Mouse (Mus musculus): ENCODE data around the gene Jak3. TPM values are rescaled to one million over a fixed set of nuclear protein-coding genes. Genes with fewer than 3 reads are reported as not detected.
A peak's percentile ranks its signal among the peaks of the same experiment; 100 is the strongest.

Gene Jak3
- polyA plus RNA-seq, 1 experiment from 2014 or later: 5.2 TPM

DNA sequence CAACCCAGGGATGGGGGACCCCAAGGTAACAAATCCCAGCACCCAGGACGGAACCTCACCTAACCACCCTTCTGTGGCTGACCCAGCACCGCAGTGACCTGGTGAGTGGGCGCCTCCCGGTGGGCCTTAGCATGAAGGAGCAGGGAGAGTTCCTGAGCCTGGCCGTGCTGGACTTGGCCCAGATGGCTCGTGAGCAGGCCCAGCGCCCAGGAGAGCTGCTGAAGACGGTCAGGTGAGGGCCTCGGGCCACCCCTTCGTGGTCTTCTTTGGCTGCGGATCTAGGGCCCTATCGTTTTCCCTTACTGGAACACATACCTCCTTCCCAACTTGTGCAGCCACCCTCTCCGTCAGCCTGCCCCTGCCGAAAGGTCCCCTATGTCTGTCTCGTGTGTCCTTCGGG lies 3.0 kb downstream of the Jak3 start:
- Histone ChIP-seq H3K4me3 (ENCODE audit: low read length) (peak overlapping the region; percentile 28), H3K27me3 (ENCODE audit: control insufficient read depth, insufficient read depth, low read length) (peaks cover 85% of the 10 kb centered on the region), H3K27ac (ENCODE audit: low read depth, low read length) (no peak overlapping the region), H3K4me1 (ENCODE audit: control insufficient read depth, insufficient read depth, low read length) (peaks cover 21% of the 10 kb centered on the region; the same call in 1 of the 2 replicates), H3K36me3 (ENCODE audit: control insufficient read depth, insufficient read depth, low read length) (no peaks in the 10 kb centered on the region), H3K9ac (ENCODE audit: low read depth, low read length) (no peak overlapping the region; the same call in 1 of the 2 replicates), H3K4me2 (replicated peaks; ENCODE audit: low read depth, low read length) (peak overlapping the region; percentile 42; the same call in 1 of the 2 replicates), H3K9me3 (ENCODE audit: control insufficient read depth, low read length) (no peaks in the 10 kb centered on the region)
- no peak for ATAC-seq (ENCODE audit: low FRiP score, low TSS enrichment)
- WGBS: 17% methylated on average over 16 of the region's 16 CpGs

DNA sequence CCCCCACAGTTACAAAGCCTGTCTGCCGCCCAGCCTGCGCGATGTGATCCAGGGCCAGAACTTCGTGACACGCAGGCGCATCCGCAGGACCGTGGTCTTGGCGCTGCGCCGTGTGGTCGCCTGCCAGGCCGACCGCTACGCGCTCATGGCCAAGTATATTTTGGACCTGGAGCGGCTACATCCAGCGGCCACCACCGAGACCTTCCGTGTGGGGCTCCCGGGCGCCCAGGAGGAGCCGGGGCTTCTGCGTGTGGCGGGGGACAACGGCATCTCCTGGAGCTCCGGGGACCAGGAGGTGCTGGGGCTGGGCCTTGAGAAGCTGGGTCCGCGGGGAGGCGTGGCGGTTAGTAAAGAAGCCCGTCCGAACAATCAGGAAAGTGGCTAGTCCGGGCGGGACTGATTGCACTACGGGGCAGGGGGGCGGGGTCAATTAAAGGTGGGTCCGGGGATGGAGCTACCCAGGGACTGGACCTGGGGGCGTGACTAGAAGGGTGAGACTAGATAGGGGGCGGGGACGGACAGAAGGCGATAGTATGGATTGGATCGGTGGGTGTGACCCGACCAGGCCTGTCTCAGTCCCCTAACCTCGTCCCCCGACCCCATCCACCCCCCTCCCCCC lies 3.6 kb downstream of the Jak3 start:
- Histone ChIP-seq H3K4me1 (ENCODE audit: control insufficient read depth, insufficient read depth, low read length) (peaks cover 21% of the 10 kb centered on the region; the same call in 1 of the 2 replicates), H3K36me3 (ENCODE audit: control insufficient read depth, insufficient read depth, low read length) (no peaks in the 10 kb centered on the region), H3K9ac (ENCODE audit: low read depth, low read length) (no peak overlapping the region; the same call in 1 of the 2 replicates), H3K9me3 (ENCODE audit: control insufficient read depth, low read length) (no peaks in the 10 kb centered on the region), H3K4me3 (ENCODE audit: low read length) (peak overlapping the region; percentile 28), H3K4me2 (replicated peaks; ENCODE audit: low read depth, low read length) (peak overlapping the region; percentile 42), H3K27me3 (ENCODE audit: control insufficient read depth, insufficient read depth, low read length) (peaks cover 90% of the 10 kb centered on the region), H3K27ac (ENCODE audit: low read depth, low read length) (no peak overlapping the region)
- ATAC-seq (ENCODE audit: low FRiP score, low TSS enrichment): no peak
- 3% methylated on average over 46 of the region's 46 CpGs for WGBS

DNA sequence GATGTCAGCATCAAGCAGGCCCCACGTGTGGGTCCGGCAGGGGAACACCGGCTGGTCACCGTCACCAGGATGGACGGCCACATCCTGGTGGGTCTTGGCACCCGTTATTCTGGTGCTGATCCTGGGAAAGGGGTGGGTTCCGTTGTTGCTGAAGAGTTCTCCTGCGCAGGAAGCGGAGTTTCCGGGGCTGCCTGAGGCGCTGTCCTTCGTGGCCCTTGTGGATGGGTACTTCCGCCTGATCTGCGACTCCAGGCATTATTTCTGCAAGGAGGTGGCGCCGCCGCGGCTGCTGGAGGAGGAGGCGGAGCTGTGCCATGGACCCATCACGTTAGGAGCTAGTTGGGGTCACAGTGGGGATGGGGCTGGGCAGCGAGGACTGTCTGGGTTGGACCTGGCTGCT lies 4.4 kb downstream of the Jak3 start:
- Histone ChIP-seq H3K27ac (ENCODE audit: low read depth, low read length) (no peak overlapping the region), H3K9ac (ENCODE audit: low read depth, low read length) (no peak overlapping the region), H3K4me3 (ENCODE audit: low read length) (no peak overlapping the region), H3K36me3 (ENCODE audit: control insufficient read depth, insufficient read depth, low read length) (no peaks in the 10 kb centered on the region), H3K4me1 (ENCODE audit: control insufficient read depth, insufficient read depth, low read length) (peaks cover 21% of the 10 kb centered on the region; the same call in 1 of the 2 replicates), H3K27me3 (ENCODE audit: control insufficient read depth, insufficient read depth, low read length) (peaks cover 94% of the 10 kb centered on the region), H3K9me3 (ENCODE audit: control insufficient read depth, low read length) (no peaks in the 10 kb centered on the region), H3K4me2 (replicated peaks; ENCODE audit: low read depth, low read length) (no peak overlapping the region)
- ATAC-seq (ENCODE audit: low FRiP score, low TSS enrichment): no peak
- 4% methylated on average over 21 of the region's 21 CpGs for WGBS

DNA sequence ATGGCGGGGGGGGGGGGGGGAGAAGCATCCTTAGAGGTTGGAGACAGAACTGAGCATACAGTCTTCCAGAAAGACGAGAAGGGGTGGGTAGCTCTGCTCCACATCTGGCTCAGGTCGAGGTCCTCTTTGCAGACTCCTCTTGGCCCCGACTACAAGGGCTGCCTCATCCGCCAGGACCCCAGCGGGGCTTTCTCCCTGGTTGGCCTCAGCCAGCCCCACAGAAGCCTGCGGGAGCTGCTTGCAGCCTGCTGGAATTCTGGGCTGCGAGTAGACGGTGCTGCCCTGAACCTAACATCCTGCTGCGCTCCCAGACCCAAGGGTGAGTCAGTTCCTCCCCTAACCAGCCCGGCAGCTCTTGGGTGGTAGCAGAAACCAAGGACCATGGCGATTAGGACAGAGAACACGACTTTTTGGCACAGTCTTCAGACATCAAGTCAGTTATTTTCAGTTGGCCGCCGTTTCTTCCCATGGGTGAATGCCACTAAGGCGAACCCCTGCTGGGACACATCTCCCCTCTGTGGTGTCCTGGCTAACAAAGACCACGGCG lies 5.3 kb downstream of the Jak3 start:
- Histone ChIP-seq H3K4me2 (replicated peaks; ENCODE audit: low read depth, low read length) (no peak overlapping the region), H3K4me3 (ENCODE audit: low read length) (no peak overlapping the region), H3K27ac (ENCODE audit: low read depth, low read length) (no peak overlapping the region), H3K9me3 (ENCODE audit: control insufficient read depth, low read length) (no peaks in the 10 kb centered on the region), H3K4me1 (ENCODE audit: control insufficient read depth, insufficient read depth, low read length) (peaks cover 23% of the 10 kb centered on the region; the same call in 1 of the 2 replicates), H3K9ac (ENCODE audit: low read depth, low read length) (no peak overlapping the region), H3K36me3 (ENCODE audit: control insufficient read depth, insufficient read depth, low read length) (no peaks in the 10 kb centered on the region), H3K27me3 (ENCODE audit: control insufficient read depth, insufficient read depth, low read length) (peaks cover 97% of the 10 kb centered on the region)
- WGBS: 8% methylated on average over 17 of the region's 18 CpGs
- no peak for ATAC-seq (ENCODE audit: low FRiP score, low TSS enrichment)

DNA sequence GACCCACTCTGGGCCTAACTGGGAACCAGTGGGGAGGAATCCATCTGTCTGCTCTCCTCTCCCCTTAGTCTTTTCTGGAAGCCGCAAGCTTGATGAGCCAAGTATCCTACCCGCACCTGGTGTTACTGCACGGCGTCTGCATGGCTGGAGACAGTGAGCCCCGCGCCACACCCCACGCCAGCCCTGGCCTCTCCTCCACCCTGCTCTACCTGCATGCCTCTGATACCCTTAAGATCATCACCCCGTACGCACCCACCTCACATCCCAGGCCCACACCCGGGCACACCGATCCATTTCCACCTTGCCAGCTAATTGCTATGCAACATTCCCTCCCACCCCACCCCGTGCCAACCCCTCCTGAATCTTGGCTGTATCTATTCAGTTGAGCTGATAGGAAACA lies 6.7 kb downstream of the Jak3 start:
- no peaks in the 10 kb centered on the region for H3K9me3 ChIP-seq (ENCODE audit: control insufficient read depth, low read length)
- no peak overlapping the region for H3K27ac ChIP-seq (ENCODE audit: low read depth, low read length)
- H3K4me2 ChIP-seq (replicated peaks; ENCODE audit: low read depth, low read length): no peak overlapping the region
- ATAC-seq (ENCODE audit: low FRiP score, low TSS enrichment): no peak
- peaks cover 99% of the 10 kb centered on the region for H3K27me3 ChIP-seq (ENCODE audit: control insufficient read depth, insufficient read depth, low read length)
- H3K4me3 ChIP-seq (ENCODE audit: low read length): no peak overlapping the region
- no peak overlapping the region for H3K9ac ChIP-seq (ENCODE audit: low read depth, low read length)
- peaks cover 21% of the 10 kb centered on the region; the same call in 1 of the 2 replicates for H3K4me1 ChIP-seq (ENCODE audit: control insufficient read depth, insufficient read depth, low read length)
- WGBS: 69% methylated on average over 12 of the region's 12 CpGs
- H3K36me3 ChIP-seq (ENCODE audit: control insufficient read depth, insufficient read depth, low read length): no peaks in the 10 kb centered on the region

DNA sequence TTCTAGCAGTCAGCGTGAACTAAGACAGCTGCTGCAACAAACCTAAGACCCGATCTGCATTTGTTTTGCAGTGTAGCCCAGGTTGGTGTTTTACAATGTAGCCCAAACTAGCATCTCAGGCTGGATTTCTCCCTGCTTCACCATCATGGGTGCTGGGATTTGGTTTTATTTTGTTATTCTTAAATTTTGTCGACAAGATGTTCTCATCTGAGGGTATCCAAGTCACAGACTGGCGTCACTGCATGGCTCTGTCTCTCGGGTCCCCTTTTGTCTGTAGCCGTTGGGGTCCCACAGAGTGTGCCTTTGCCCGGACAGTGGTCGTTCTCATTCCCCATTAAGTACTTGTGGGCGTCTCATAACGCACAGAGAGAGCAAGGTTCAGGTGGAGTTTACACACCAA lies 8.6 kb downstream of the Jak3 start:
- no peaks in the 10 kb centered on the region for H3K36me3 ChIP-seq (ENCODE audit: control insufficient read depth, insufficient read depth, low read length)
- 20% methylated on average over 10 of the region's 10 CpGs for WGBS
- peaks cover 20% of the 10 kb centered on the region; the same call in 1 of the 2 replicates for H3K4me1 ChIP-seq (ENCODE audit: control insufficient read depth, insufficient read depth, low read length)
- no peak overlapping the region for H3K4me2 ChIP-seq (replicated peaks; ENCODE audit: low read depth, low read length)
- no peak overlapping the region for H3K27ac ChIP-seq (ENCODE audit: low read depth, low read length)
- H3K27me3 ChIP-seq (ENCODE audit: control insufficient read depth, insufficient read depth, low read length): peaks cover 99% of the 10 kb centered on the region
- H3K9me3 ChIP-seq (ENCODE audit: control insufficient read depth, low read length): no peaks in the 10 kb centered on the region
- no peak overlapping the region for H3K9ac ChIP-seq (ENCODE audit: low read depth, low read length)
- ATAC-seq (ENCODE audit: low FRiP score, low TSS enrichment): no peak
- no peak overlapping the region; the same call in 1 of the 2 replicates for H3K4me3 ChIP-seq (ENCODE audit: low read length)

DNA sequence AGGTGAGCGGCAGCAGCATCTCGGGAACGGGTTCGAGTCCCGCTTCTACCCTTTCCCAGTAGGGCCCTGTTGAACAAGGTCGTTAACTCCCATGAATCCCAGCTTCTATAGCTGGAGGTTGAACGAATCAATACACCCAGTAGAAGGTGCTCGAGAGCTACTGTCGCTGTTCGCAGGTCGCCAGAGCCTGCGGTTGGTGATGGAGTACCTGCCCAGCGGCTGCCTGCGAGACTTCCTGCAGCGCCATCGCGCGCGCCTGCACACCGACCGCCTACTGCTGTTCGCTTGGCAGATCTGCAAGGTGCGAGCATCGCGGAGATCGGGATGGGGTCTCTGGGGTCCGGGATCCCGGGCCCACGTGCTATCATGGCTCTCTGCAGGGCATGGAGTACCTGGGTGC lies 9.5 kb downstream of the Jak3 start:
- peak overlapping the region; percentile 25 for H3K4me3 ChIP-seq (ENCODE audit: low read length)
- no peak overlapping the region for H3K9ac ChIP-seq (ENCODE audit: low read depth, low read length)
- no peak overlapping the region for H3K27ac ChIP-seq (ENCODE audit: low read depth, low read length)
- peaks cover 12% of the 10 kb centered on the region; the same call in 1 of the 2 replicates for H3K4me1 ChIP-seq (ENCODE audit: control insufficient read depth, insufficient read depth, low read length)
- peak overlapping the region; percentile 37 for H3K4me2 ChIP-seq (replicated peaks; ENCODE audit: low read depth, low read length)
- 7% methylated on average over 29 of the region's 29 CpGs for WGBS
- no peaks in the 10 kb centered on the region for H3K9me3 ChIP-seq (ENCODE audit: control insufficient read depth, low read length)
- H3K36me3 ChIP-seq (ENCODE audit: control insufficient read depth, insufficient read depth, low read length): no peaks in the 10 kb centered on the region
- peaks cover 99% of the 10 kb centered on the region for H3K27me3 ChIP-seq (ENCODE audit: control insufficient read depth, insufficient read depth, low read length)
- peak; percentile 26; the same call in 1 of the 2 replicates for ATAC-seq (ENCODE audit: low FRiP score, low TSS enrichment)

DNA sequence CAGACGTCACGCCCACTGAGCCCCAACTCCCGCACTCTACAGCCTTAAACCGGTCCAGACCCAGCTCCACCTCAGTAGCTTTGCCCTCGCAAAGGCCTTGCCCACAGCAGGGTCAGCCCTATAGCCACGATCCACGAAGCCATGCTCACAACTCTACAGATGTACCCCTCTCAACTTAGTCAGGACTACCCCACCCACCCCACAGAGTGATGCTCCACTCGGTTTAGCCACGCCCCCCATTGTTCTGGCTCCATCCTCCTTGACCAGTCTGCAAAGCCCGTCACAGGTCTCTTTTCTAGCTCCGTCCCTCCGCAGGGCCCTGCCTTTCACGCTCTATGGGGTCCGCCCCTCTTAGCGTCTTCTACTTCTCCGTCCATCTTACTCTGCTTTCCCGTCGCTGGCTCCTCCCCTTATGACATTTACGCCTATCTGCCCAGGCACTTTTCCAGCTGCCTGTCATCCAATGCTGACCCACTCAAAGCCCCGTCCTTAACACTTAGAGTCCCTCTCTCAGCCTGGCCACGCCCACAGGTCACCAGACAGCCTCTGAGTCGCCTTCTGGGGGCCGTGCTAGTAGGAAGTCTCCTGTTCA lies 10.1 kb downstream of the Jak3 start:
- no peaks in the 10 kb centered on the region for H3K9me3 ChIP-seq (ENCODE audit: control insufficient read depth, low read length)
- no peak overlapping the region for H3K9ac ChIP-seq (ENCODE audit: low read depth, low read length)
- H3K27ac ChIP-seq (ENCODE audit: low read depth, low read length): no peak overlapping the region
- ATAC-seq (ENCODE audit: low FRiP score, low TSS enrichment): peak; percentile 56
- peak overlapping the region; percentile 25 for H3K4me3 ChIP-seq (ENCODE audit: low read length)
- 1% methylated on average over 22 of the region's 23 CpGs for WGBS
- H3K36me3 ChIP-seq (ENCODE audit: control insufficient read depth, insufficient read depth, low read length): no peaks in the 10 kb centered on the region
- 0 out of 2 replicates have a peak, but pooled peaks cover 9% of the 10 kb centered on the region for H3K4me1 ChIP-seq (ENCODE audit: control insufficient read depth, insufficient read depth, low read length)
- peak overlapping the region; percentile 37 for H3K4me2 ChIP-seq (replicated peaks; ENCODE audit: low read depth, low read length)
- H3K27me3 ChIP-seq (ENCODE audit: control insufficient read depth, insufficient read depth, low read length): peaks cover 100% of the 10 kb centered on the region

DNA sequence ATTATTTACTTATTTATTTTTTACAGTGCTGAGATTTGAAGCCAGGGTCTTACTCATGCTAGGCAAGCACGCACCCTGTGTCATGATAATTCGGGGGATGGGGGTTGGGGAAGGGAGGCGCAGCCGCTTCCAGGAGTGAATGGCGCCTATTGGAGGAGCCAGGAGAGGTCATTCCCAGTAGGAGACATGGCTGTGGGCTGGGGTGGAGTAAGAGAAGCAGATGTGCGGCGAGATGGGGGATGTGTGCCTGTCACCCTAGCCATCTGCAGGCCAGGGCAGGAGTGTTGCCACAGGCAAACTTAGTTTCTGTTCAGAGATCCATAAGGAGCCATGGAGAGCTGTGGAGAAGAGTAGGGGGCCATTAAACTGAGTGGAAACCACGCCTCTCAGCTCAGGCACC lies 11.5 kb downstream of the Jak3 start:
- H3K4me1 ChIP-seq (ENCODE audit: control insufficient read depth, insufficient read depth, low read length): 0 out of 2 replicates have a peak, but pooled peaks cover 9% of the 10 kb centered on the region
- ATAC-seq (ENCODE audit: low FRiP score, low TSS enrichment): no peak

More for the DNA sequence above, 11.5 kb downstream of the Jak3 start:
- Histone ChIP-seq H3K4me2 (replicated peaks; ENCODE audit: low read depth, low read length) (no peak overlapping the region), H3K9ac (ENCODE audit: low read depth, low read length) (no peak overlapping the region), H3K27ac (ENCODE audit: low read depth, low read length) (no peak overlapping the region), H3K36me3 (ENCODE audit: control insufficient read depth, insufficient read depth, low read length) (no peaks in the 10 kb centered on the region), H3K27me3 (ENCODE audit: control insufficient read depth, insufficient read depth, low read length) (peaks cover 100% of the 10 kb centered on the region), H3K4me3 (ENCODE audit: low read length) (no peak overlapping the region), H3K9me3 (ENCODE audit: control insufficient read depth, low read length) (no peaks in the 10 kb centered on the region)
- WGBS: 2% methylated on average over 8 of the region's 8 CpGs

Measured in kidney, embryonic 14.5 days (tissue).